Mouse (Mus musculus) heart, embryonic 15.5 days (tissue): ENCODE measurements around the gene Ddc. TPM values are rescaled to one million over a fixed set of nuclear protein-coding genes. Genes with fewer than 3 reads are reported as not detected.

Source experiments
- ATAC-seq: fragments of 200-750 bp; cut with Nextera tagmentation; replicated peaks from 2 replicates; pipeline ENCODE4 v1.8.0; 2017; ENCODE audit warnings: low read depth, moderate TSS enrichment; ENCODE audit not compliant: insufficient number of reproducible peaks, insufficient read depth, low FRiP score
- H3K27ac ChIP-seq: fragments of 300-500 bp; sonication (generic); 2 replicates; pipeline ENCODE4 v1.5.1; 2015; ENCODE audit warnings: mild to moderate bottlenecking, inconsistent platforms
- H3K27me3 ChIP-seq: fragments of 300-500 bp; sonication (generic); 2 replicates; pipeline ENCODE4 v1.6.1; 2015; ENCODE audit warnings: inconsistent platforms
- H3K36me3 ChIP-seq: fragments of 300-500 bp; sonication (generic); 2 replicates; pipeline ENCODE4 v1.6.1; 2015; ENCODE audit warnings: mild to moderate bottlenecking, inconsistent platforms
- H3K4me1 ChIP-seq: fragments of 300-500 bp; sonication (generic); replicated peaks from 2 replicates; pipeline ENCODE4 v1.6.1; 2015; ENCODE audit warnings: inconsistent platforms
- H3K4me2 ChIP-seq: fragments of 300-500 bp; sonication (generic); 2 replicates; pipeline ENCODE4 v1.6.1; 2015; ENCODE audit warnings: inconsistent platforms, mild to moderate bottlenecking, moderate library complexity
- H3K4me3 ChIP-seq: fragments of 300-500 bp; sonication (generic); 2 replicates; pipeline ENCODE4 v1.5.1; 2015; ENCODE audit warnings: mild to moderate bottlenecking, inconsistent platforms
- H3K9ac ChIP-seq: fragments of 300-500 bp; sonication (generic); 2 replicates; pipeline ENCODE4 v1.6.1; 2015; ENCODE audit warnings: mild to moderate bottlenecking, inconsistent platforms
- H3K9me3 ChIP-seq: fragments of 300-500 bp; sonication (generic); replicated peaks from 2 replicates; pipeline ENCODE4 v1.6.1; 2016; ENCODE audit warnings: inconsistent platforms
- WGBS: fragments of 180-500 bp; shearing (Covaris S2); methylation state at CpG from one replicate; pipeline ENCODE4 v1.1.7; 2015; ENCODE audit warnings: mixed read lengths; 5-methylcytosine and 5-hydroxymethylcytosine counted together
- polyA plus RNA-seq: library from polyadenylated mRNA; unstranded; fragments of >200 nt; fragmentation: Nextera tagmentation; extraction: Ambion mirVana; gene quantifications from 2 replicates; pipeline ENCODE4 v1.2.1, GENCODE M21; 2015

The Ddc gene
- polyA plus RNA-seq, 1 experiment from 2014 or later = 115 TPM

GRCm38 (mm10) chr11:11820251-11820650 lies 77.7 kb downstream of the Ddc start:
- Histone ChIP-seq H3K27me3 (no peaks in the 10 kb centered on the region), H3K4me3 (no peak overlapping the region), H3K4me1 (peaks cover 53% of the 10 kb centered on the region), H3K9me3 (no peaks in the 10 kb centered on the region), H3K27ac (peak overlapping the region; percentile 95), H3K36me3 (no peaks in the 10 kb centered on the region), H3K4me2 (no peak overlapping the region), H3K9ac (no peak overlapping the region)
- peak; percentile 23; the same call in 1 of the 2 replicates for ATAC-seq
- WGBS = 5% methylated on average over 2 of the region's 2 CpGs

GRCm38 (mm10) chr11:11819206-11819605 lies 78.7 kb downstream of the Ddc start:
- H3K9me3 ChIP-seq = no peaks in the 10 kb centered on the region
- 92% methylated on average over 5 of the region's 5 CpGs for WGBS
- H3K9ac ChIP-seq = no peak overlapping the region
- no peak for ATAC-seq
- no peak overlapping the region for H3K27ac ChIP-seq
- peaks cover 50% of the 10 kb centered on the region for H3K4me1 ChIP-seq
- no peak overlapping the region for H3K4me3 ChIP-seq
- no peaks in the 10 kb centered on the region for H3K36me3 ChIP-seq
- no peak overlapping the region for H3K4me2 ChIP-seq
- no peaks in the 10 kb centered on the region for H3K27me3 ChIP-seq

GRCm38 (mm10) chr11:11818797-11819196 lies 79.1 kb downstream of the Ddc start:
- Histone ChIP-seq H3K4me3 (no peak overlapping the region), H3K4me2 (no peak overlapping the region), H3K27ac (no peak overlapping the region), H3K9ac (no peak overlapping the region), H3K36me3 (no peaks in the 10 kb centered on the region), H3K9me3 (no peaks in the 10 kb centered on the region), H3K27me3 (no peaks in the 10 kb centered on the region), H3K4me1 (peaks cover 47% of the 10 kb centered on the region)
- ATAC-seq = no peak
- WGBS = 83% methylated on average over 6 of the region's 6 CpGs

- Histone ChIP-seq H3K4me2 (no peak overlapping the region), H3K4me1 (peaks cover 23% of the 10 kb centered on the region), H3K4me3 (no peak overlapping the region), H3K9ac (no peak overlapping the region), H3K36me3 (no peaks in the 10 kb centered on the region), H3K9me3 (no peaks in the 10 kb centered on the region), H3K27me3 (no peaks in the 10 kb centered on the region), H3K27ac (0 out of 2 replicates have a peak overlapping the region, but pooled peaks have one; percentile 19)
- WGBS = 33% methylated on average over 3 of the region's 3 CpGs
- ATAC-seq = no peak
These were observed 82.2 kb downstream of the Ddc start for GRCm38 (mm10) chr11:11815737-11816136.

- Histone ChIP-seq H3K9me3 (no peaks in the 10 kb centered on the region), H3K9ac (0 out of 2 replicates have a peak overlapping the region, but pooled peaks have one; percentile 26), H3K4me2 (peak overlapping the region; percentile 54), H3K4me3 (0 out of 2 replicates have a peak overlapping the region, but pooled peaks have one; percentile 22), H3K4me1 (peaks cover 33% of the 10 kb centered on the region), H3K27ac (peak overlapping the region; percentile 55), H3K36me3 (no peaks in the 10 kb centered on the region), H3K27me3 (no peaks in the 10 kb centered on the region)
- ATAC-seq = no peak
- WGBS = 14% methylated on average over 9 of the region's 9 CpGs
These were observed 86.0 kb downstream of the Ddc start for GRCm38 (mm10) chr11:11811906-11812480.

- Histone ChIP-seq H3K4me2 (peak overlapping the region; percentile 72), H3K9me3 (no peaks in the 10 kb centered on the region), H3K27ac (peak overlapping the region; percentile 97), H3K9ac (peak overlapping the region; percentile 83), H3K4me3 (peak overlapping the region; percentile 81), H3K27me3 (no peaks in the 10 kb centered on the region), H3K4me1 (peaks cover 20% of the 10 kb centered on the region), H3K36me3 (peaks cover 5% of the 10 kb centered on the region)
- 0 out of 2 replicates have a peak, but pooled peaks have one; percentile 1 for ATAC-seq
- 8% methylated on average over 11 of the region's 11 CpGs for WGBS
These were observed 88.4 kb downstream of the Ddc start for GRCm38 (mm10) chr11:11809404-11810175.

GRCm38 (mm10) chr11:11808820-11809403 lies 89.0 kb downstream of the Ddc start, which contains the start of gene Fignl1:
Gene Fignl1 (minus strand): TSS chr11:11808962.
- H3K36me3 ChIP-seq = peaks cover 6% of the 10 kb centered on the region
- peaks cover 20% of the 10 kb centered on the region for H3K4me1 ChIP-seq
- ATAC-seq = peak; percentile 96
- H3K4me2 ChIP-seq = peak within 1 kb of the TSS; percentile 72
- H3K9me3 ChIP-seq = no peaks in the 10 kb centered on the region
- H3K9ac ChIP-seq = peak within 1 kb of the TSS; percentile 83
- peak within 1 kb of the TSS; percentile 81 for H3K4me3 ChIP-seq
- H3K27me3 ChIP-seq = no peaks in the 10 kb centered on the region
- WGBS = under 1% methylated on average over 53 of the region's 53 CpGs
- peak within 1 kb of the TSS; percentile 97 for H3K27ac ChIP-seq

GRCm38 (mm10) chr11:11808035-11808819 lies 89.7 kb downstream of the Ddc start:
- peak overlapping the region; percentile 72 for H3K4me2 ChIP-seq
- no peaks in the 10 kb centered on the region for H3K9me3 ChIP-seq
- peaks cover 6% of the 10 kb centered on the region for H3K36me3 ChIP-seq
- peak; percentile 66; the same call in 1 of the 2 replicates for ATAC-seq
- H3K27ac ChIP-seq = peak overlapping the region; percentile 97
- peak overlapping the region; percentile 81 for H3K4me3 ChIP-seq
- 4% methylated on average over 25 of the region's 25 CpGs for WGBS
- peak overlapping the region; percentile 83 for H3K9ac ChIP-seq
- H3K27me3 ChIP-seq = no peaks in the 10 kb centered on the region
- H3K4me1 ChIP-seq = peaks cover 20% of the 10 kb centered on the region

GRCm38 (mm10) chr11:11805951-11806350 lies 92.0 kb downstream of the Ddc start:
- no peaks in the 10 kb centered on the region for H3K27me3 ChIP-seq
- ATAC-seq = no peak
- H3K27ac ChIP-seq = no peak overlapping the region
- no peaks in the 10 kb centered on the region for H3K9me3 ChIP-seq
- no peak overlapping the region for H3K4me3 ChIP-seq
- WGBS = 71% methylated on average over 4 of the region's 4 CpGs
- peaks cover 18% of the 10 kb centered on the region for H3K4me1 ChIP-seq
- no peak overlapping the region for H3K9ac ChIP-seq
- H3K4me2 ChIP-seq = no peak overlapping the region
- H3K36me3 ChIP-seq = peaks cover 25% of the 10 kb centered on the region

GRCm38 (mm10) chr11:11804421-11804820 lies 93.5 kb downstream of the Ddc start:
- 80% methylated on average over 5 of the region's 5 CpGs for WGBS
- H3K4me2 ChIP-seq = no peak overlapping the region
- ATAC-seq = no peak
- no peak overlapping the region for H3K27ac ChIP-seq
- H3K4me1 ChIP-seq = peaks cover 12% of the 10 kb centered on the region
- no peaks in the 10 kb centered on the region for H3K27me3 ChIP-seq
- peaks cover 28% of the 10 kb centered on the region for H3K36me3 ChIP-seq
- H3K9me3 ChIP-seq = no peaks in the 10 kb centered on the region
- no peak overlapping the region for H3K4me3 ChIP-seq
- no peak overlapping the region for H3K9ac ChIP-seq

- no peak overlapping the region for H3K4me2 ChIP-seq
- no peaks in the 10 kb centered on the region for H3K9me3 ChIP-seq
- H3K27ac ChIP-seq = no peak overlapping the region
- no peak for ATAC-seq
- H3K27me3 ChIP-seq = no peaks in the 10 kb centered on the region
- peaks cover 46% of the 10 kb centered on the region for H3K36me3 ChIP-seq
- 0 out of 2 replicates have a peak, but pooled peaks cover 3% of the 10 kb centered on the region for H3K4me1 ChIP-seq
- H3K9ac ChIP-seq = no peak overlapping the region
- 90% methylated on average over 9 of the region's 9 CpGs for WGBS
- H3K4me3 ChIP-seq = no peak overlapping the region
These were observed 96.9 kb downstream of the Ddc start for GRCm38 (mm10) chr11:11801067-11801466.
